Mouse (Mus musculus): ENCODE measurements at regions not wholly inside any gene's neighbourhood (a gene's known extent, or its start where the extent isn't known, plus 50 kb on each side); places are given as distances from the start of the nearest gene placed in this dataset.

DNA sequence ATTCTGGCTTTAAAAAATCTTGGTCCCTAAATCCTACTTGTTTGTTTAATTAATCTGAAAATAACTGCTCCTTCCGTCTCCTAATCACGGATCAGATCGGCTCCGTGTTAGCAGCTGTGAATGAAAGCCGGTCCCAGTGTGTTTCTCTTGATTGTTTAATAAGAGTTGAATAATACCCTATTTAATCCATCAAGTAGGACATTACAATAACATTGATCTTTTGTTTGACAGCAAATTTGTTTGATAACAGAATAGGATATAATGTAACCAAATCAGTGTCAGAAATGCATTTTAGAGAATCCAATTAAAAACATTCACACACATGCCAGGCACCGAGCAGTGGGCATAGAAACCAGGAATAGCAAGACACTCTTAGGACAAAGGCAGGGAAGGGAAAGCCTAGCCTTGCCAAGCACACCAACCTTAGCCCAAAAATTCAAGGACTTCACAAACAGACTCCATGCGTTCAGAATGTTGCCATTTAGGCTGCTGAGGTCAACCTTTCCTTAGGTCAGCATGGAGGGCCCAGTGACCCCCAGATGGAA is 332.5 kb upstream of the Meis1 start:
- DNase-seq (ENCODE audit: low spot score): no peak

DNA sequence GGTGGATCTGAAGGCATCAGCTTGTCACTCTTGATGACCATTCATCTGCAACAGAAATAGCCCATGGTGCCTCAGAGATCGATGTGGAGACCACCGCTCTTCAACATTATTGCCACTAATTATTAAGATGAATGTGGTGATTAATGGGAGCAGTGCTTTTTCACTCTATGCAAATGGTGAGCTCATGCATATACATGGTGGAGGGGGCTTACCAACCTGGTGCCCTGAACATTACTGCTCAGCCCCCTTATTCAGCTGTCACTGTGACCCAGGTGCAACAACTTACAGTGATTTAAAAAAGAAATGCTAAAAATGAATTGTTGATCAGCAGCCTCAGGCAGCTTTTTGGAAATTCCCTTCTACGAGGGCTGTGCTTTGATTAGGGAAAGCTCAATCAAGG is 334.9 kb upstream of the Meis1 start:
- DNase-seq (ENCODE audit: low spot score): no peak

GRCm38 (mm10) chr11:19355179-19355578 is 336.4 kb upstream of the Meis1 start:
- DNase-seq (ENCODE audit: low spot score): no peak

GRCm38 (mm10) chr11:19356151-19356550 is 337.4 kb upstream of the Meis1 start:
- no peak for DNase-seq (ENCODE audit: low spot score)

GRCm38 (mm10) chr11:19369152-19369551 is 350.4 kb upstream of the Meis1 start:
- no peak for DNase-seq (ENCODE audit: low spot score)

DNA sequence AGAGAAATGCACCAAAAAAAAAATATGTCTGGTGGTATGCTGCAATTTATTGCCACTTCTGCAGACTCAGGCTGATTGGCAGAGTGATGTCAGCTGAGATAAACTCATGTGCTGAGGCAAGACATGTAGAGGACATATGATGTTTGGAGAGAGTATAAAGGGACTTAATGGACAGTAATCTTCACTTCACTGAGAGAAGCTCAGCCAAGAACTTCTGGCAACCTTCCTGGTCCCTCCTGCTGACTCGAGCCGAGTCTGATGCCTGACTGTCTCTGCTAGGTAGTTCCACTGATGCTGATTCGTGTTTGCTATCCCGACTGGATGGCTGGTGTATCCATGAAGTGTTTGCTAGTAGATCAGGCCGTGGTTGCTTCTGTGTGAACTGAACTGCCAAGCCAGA is 354.7 kb upstream of the Meis1 start:
- no peak for DNase-seq (ENCODE audit: low spot score)

DNA sequence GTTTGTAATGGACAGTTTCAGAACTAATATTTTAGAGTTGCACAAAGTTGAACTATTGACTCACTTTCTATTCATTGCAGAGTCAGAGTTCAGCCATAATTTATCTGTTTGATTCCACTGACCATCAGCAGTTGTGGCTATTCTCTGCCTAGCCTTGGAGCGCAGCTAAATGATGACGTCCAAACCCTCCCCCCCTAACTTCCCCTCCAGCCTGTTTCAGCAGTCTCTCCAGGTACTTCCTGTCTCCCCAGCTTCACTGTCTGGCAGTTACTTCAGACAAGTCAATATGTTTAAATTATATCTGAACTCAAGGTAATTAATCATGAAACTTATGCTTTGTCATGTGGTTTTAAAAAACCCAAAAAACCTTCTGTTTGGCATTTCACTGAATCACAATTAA is 362.1 kb upstream of the Meis1 start:
- DNase-seq (ENCODE audit: low spot score): no peak

- DNase-seq (ENCODE audit: low spot score): no peak
Measured at GRCm38 (mm10) chr11:19389136-19389535, 370.4 kb upstream of the Meis1 start.

GRCm38 (mm10) chr11:19392190-19392589 is 373.4 kb upstream of the Meis1 start:
- no peak for DNase-seq (ENCODE audit: low spot score)

- DNase-seq (ENCODE audit: low spot score): no peak
Measured at GRCm38 (mm10) chr11:19394372-19394771, 375.6 kb upstream of the Meis1 start.

DNA sequence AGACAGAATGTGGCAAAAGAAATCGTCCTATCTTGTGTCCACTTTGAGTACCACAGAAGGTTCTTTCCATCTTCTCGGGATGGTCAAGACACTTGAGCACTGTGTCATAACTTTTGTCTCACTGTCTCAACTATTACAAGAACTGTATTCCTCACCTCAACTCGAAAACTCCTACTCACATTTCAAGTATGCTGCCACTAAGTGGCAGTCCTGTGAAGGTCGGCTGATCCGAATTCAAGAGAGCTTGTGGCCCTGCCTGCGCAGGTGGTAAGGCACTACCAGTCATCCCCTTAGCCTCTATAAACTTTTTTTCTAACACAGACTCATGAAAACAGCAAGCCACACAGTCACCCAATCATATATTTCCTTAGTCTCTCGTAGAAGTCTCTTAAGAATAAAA is 381.6 kb upstream of the Meis1 start:
- no peak for DNase-seq (ENCODE audit: low spot score)

DNA sequence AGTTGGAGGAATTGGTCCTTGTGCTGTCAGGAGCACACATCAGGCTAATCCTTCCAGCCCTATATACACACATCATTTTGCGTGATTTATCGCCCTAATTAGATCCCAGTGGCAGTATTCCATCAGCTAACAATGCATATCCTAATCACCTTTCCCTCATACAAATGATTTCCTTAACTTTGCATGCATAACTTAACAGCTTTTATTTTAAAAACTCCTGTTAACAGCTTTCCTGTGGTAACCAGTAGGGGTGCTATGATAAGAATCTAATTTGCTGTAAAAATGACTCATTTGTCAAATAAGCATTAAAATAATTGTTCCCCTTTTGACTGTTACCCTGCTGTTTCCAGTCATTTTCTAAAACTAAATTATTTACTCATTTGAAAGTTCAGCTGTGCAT is 401.4 kb upstream of the Meis1 start:
- no peak for DNase-seq (ENCODE audit: low spot score)

DNA sequence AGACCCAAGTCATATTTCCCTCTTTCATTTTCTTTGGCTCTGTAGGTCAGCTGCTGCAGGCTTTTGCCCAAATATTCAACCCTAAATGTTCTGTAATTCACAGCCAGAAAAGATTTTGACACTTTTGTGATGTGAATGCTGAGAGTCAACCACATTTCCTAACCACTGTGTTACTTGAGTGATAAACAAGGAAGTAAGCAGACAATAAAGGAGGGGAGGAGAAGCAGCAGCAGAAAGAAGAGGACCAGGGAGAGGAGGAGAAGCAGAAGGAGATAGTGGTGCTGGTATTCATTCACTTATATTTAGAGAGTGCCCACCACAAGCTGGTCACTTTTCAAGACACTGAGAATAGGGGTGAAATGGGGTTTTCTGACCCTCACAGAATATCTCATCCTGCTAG is 404.5 kb upstream of the Meis1 start:
- DNase-seq (ENCODE audit: low spot score): no peak

DNA sequence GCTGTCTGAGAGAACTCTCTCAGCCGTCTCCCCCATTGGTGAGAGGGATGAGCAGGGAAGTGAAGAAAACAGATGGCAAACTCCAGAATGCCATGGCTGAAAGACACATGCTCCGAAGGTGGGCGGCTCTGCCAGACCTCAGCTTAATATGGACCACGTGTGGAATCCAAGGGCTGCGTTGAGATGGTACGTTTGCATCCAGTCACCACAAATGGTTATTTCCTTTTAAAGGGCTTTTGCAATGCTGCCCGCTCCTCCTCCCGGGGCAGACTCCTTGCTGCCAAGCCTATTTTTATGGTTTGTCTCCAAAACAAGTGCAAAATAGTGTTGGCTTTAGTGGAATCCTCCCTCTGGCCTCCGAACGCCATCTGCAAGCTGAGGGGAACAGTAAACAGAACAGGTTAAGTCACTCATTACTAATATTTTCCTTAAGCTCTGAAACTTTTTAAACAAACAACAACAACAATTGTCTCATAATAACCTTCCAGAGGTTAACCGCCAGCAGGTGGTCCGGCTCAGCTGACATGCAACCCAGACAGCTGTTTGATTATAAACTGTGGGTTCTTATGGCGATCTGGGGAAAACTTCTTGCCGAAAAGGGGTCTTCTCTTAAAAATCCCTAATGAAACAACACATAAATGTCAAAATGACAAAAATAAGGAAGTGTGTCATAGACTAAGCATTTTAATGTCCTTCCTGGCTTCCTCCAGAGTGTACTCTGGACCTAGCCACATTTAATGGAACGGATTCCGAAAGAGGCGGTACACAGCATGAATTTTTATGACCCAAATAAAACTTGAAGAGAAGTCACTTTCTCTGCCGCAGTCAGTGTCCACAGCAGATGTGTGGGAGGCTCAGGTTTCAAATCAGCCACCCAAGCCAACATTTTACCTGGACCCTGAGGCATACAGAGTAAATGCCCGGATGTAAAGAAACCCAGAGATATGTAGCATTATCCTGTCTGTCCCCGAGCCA is 405.3 kb upstream of the Meis1 start:
- DNase-seq (ENCODE audit: low spot score): no peak

DNA sequence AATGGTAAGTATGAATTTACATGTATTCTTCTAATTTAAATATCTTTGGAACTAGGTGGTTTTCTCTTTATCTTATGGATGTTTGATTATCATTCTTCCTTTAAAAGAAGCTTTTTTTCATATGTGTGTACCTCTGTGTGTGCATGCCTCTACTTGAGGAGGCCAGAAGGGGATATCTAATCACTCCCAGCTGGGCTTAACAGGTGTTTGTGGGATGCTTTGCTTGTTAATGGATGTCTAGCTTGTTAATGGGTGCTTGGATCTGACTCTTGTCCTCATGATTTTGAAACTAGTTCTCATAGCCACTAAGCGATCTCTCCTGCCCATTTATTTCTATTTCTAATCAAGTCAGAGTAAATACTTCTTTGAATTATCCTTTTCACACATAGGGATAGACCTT is 408.8 kb upstream of the Meis1 start:
- no peak for DNase-seq (ENCODE audit: low spot score)

GRCm38 (mm10) chr11:19433680-19434619 is 415.2 kb upstream of the Meis1 start:
- no peak for DNase-seq (ENCODE audit: low spot score)

- no peak for DNase-seq (ENCODE audit: low spot score)
Measured at GRCm38 (mm10) chr11:19438385-19438784, 419.6 kb upstream of the Meis1 start.

GRCm38 (mm10) chr11:19441936-19442335 is 423.2 kb upstream of the Meis1 start:
- no peak for DNase-seq (ENCODE audit: low spot score)

DNA sequence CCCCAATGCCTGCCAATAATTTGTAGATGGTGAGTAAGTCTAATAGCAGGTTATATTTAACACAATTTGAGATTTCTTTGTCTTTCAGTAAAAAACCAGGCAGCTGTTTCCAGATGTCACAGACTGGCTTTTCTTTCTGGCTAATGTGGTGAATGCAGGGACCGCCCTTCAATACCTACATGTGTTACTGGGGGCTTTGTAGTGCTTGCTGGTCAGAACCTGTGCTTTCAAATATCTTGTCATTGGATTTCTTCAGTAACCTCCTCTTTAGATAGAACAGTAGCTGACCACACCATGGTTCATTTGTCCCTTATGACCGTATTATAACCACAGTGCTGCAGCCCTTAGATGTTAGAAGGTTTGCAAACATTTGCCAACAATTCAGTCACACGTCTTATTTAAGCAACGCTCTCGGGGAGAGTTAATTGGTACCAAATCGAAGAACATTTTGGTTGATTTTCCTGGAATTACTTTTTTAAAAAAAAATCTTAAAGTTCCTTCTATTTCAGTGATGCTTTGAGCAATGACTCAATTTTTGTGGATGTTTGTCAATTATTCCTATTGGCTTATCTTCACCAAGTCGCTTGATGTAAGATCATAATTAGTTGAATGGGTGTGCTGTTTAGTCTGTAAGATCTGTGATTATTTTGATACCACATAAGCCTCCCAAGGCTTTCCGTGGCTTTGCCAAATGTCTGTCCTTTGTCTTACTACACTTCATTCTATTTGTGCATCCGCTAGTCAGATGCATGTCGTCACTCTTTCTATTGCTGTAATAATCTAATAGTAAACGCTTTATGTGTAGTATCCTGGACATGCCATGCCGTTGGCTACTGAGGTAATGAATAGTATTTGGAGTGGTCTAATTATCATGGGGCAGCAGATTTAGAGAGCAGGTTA is 436.9 kb upstream of the Meis1 start:
- DNase-seq (ENCODE audit: low spot score): no peak

DNA sequence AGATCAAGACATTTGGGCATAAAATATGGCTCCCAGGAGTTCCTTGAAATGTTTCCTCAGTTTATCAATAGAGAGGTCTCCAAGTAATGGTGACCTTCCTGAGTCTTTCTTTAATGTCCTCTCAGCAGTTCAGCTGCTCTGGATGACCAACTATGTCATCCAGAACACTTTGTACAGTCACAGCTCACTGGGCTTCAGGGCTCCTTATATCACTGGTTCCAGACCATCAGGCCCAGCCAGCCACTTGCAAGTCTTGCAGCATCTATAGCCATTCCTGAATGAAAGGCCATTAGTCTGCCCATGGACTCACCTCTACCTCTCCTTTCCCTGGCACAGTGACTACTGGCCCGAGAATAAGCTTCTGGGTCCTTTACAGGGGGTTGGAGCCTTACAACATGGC is 437.8 kb upstream of the Meis1 start:
- DNase-seq (ENCODE audit: low spot score): no peak

DNA sequence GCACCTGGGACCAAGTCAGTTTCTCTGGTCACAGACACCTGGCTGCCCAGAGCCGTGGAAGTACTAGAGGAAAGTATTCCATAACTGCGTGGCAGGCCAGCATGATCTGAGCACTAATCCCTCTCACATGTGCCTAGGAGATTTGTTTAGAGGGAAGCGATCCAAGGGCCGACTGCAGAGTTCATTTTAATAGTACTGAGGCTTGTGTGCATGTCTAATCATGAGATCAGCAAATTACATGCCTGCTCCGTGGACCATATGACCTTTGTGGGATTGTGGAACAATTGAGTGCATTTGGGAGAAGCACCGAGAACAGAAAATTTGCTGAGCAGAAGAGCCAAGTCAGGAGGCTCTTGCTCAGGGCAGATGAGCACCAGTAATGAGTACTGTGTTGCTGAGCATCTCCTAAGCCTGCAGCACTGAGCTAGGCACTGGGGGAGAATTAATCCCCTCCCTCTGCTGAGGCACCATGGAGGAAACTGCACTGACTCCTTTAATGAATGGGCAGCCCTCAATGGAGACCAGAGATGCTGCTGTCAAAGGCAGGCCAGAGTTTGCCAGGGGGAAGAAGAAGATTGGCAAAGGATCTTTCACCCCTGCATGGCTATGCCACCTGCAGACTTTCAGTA is 445.1 kb upstream of the Meis1 start:
- no peak for DNase-seq (ENCODE audit: low spot score)
